Mouse (Mus musculus) neural tube, embryonic 14.5 days (tissue): ENCODE results near the gene Pja2. TPM values are rescaled to one million over a fixed set of nuclear protein-coding genes. Genes with fewer than 3 reads are reported as not detected.

ENCODE experiments used
- microRNA-seq: library from miRNA; unstranded; fragments of <30 nt; microRNA quantifications from one replicate; pipeline ENCODE4, GENCODE M21; 2016
- polyA plus RNA-seq: library from polyadenylated mRNA; unstranded; fragments of >200 nt; fragmentation: Nextera tagmentation; extraction: Ambion mirVana; gene quantifications from 2 replicates; pipeline ENCODE4 v1.2.1, GENCODE M21; 2014

Gene Pja2
- polyA plus RNA-seq, 1 experiment from 2014 or later: 239 TPM

Small RNAs within 50 kb of the gene (microRNA-seq; reads per million reads assigned to microRNA genes)
- not detected for gene Gm24194
